Mouse (Mus musculus): ENCODE results near the gene Gm7137. TPM values are rescaled to one million over a fixed set of nuclear protein-coding genes. Genes with fewer than 3 reads are reported as not detected.
"Not testable (repeated sequence)": the region's sequence is repeated elsewhere in the genome, so short reads cannot be mapped to it uniquely, and the experiment has no call there.

The Gm7137 gene
- total RNA-seq, 2 experiments from 2014 or later, result not detected

DNA sequence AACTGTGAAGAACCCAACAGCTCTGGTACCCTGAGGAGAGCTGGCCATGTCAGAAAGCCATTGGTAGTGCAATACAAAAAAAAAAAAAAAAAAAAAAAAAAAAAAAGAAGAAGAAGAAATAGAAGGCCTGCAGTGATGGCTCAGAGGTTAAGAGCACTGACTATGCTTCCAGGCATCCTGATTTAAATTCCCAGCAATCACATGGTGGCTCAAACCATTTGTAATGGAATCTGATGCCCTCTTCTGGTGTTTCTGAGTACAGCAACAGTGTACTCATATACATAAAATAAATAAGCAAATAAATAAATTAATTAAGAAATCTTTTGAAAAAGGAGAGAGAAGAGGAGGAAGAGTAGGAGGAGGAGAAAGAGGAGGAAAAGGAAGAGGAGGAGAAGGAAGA lies 34.6 kb downstream of the Gm7137 start:
- DNase-seq, result no peak
- intact Hi-C loops (cut with DNase I), result no loop called here

DNA sequence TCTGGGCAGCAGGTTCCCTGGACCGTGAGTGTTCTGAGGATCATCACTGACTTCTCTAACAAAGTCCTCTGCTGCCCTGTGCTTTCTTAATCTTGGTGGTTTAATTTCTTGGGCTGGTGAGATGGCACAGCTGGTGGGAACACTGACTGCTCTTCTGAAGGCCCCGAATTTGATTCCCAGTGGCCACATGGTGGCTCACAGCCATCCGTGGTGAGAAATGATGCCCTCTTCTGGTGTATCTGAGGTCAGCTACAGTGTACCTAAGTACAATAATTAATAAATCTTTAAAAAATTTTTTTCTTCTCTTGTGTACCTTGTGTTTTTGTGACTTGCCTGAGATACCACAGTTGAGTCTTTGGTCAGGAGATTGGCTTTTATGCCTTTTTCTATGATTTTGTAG lies 35.7 kb downstream of the Gm7137 start:
- DNase-seq; intact Hi-C loops (cut with DNase I): not testable (repeated sequence)

DNA sequence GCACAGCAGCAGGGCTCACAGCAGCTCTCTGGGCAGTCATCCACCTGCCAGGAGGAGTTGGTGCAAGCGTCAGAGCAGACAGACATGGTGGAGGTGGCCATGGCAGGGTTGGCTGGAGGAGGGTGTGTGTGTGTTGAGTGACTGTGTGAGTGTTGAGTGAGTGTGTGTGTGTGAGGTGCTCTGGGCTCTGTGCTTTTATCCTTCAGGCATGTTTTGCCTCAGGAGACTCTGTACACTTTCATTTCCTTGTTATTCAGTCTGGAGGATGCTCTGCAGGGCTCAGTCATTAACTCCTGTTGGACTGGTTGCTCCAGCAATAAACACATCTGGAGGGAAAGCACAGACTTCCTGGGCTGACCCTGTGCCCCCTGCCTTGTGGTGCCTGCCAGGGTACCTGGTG lies 36.7 kb downstream of the Gm7137 start, which contains the start of gene Gm9736:
TSS of gene Gm9736 (minus strand) at position 101 of the 400 bp plus-strand sequence.
- DNase-seq; intact Hi-C loops (cut with DNase I): not testable (repeated sequence)

DNA sequence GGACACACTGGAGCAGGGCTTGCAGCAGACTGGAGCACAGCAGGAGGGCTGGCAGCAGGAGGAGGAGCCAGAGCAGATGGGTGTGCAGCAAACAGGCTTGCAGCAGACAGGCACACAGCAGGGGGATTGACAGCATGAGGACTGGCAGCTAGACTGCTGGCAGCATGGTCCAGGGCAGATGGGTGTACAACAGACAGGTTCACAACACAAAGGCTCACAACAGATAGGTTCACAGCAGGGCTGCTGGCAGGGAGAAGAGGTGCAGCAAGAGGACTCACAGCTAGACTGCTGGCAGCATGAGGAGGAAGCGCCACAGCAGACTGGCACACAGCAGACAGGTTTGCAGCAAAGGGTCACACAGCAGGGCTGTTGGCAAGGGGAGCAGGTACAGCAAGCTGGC lies 37.3 kb downstream of the Gm7137 start:
- intact Hi-C loops (cut with DNase I), result not testable (repeated sequence)

DNA sequence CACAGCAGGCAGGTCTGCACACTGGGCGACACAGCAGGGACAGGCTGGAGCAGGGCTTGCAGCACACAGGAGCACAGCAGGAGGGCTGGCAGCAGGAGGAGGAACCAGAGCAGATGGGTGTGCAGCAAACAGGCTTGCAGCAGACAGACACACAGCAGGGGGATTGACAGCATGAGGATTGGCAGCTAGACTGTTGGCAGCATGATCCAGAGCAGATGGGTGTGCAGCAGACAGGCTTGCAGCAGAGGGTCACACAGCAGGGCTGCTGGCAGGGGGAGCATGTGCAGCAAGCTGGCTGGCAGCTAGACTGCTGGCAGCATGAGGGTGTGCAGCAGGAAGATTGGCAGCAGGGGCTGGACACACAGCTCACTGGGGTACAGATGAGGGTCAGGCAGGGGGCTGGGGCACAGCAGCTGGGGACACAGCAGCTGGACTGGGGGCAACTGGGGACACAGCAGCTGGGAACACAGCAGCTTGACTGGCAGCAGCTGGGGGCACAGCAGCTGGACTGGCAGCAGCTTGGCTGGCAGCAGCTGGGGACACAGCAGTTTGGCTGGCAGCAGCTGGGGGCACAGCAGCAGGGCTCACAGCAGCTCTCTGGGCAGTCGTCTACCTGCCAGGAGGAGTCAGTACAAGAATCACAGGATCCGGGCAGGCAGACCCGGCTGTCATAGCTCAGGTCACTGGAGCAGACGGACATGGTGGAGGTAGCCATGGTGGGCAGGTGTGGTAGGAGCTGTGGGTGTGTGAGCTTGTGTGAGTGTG lies 45.9 kb downstream of the Gm7137 start, which contains the start of gene Gm18596:
TSS of gene Gm18596 (minus strand) at position 715 of the 765 bp plus-strand sequence.
- intact Hi-C loops (cut with DNase I), result not testable (repeated sequence)

More for the DNA sequence above, 37.3 kb downstream of the Gm7137 start:
- not testable (repeated sequence) for DNase-seq

DNA sequence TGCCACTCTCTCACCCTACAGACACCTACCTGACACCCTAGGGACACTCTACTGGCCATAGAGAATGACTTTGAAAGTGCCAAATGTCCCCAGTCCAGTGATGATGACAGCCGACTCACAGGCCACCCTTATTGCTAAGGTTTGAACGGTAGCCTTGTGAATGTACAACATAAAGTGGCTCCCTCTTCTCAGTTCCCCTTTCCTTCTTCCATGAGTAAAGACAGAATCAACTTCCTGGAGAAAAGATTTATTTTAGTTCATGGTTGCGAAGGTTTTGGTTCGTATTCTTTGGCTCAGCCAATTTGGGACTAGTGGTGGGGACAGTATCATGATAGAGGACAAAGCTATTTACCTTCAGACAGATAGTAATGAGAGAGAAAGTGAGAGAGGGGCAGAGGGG lies 49.1 kb downstream of the Gm7137 start:
- intact Hi-C loops (cut with DNase I), result no loop called here
- DNase-seq, result no peak

More for the DNA sequence above, 45.9 kb downstream of the Gm7137 start, which contains the start of gene Gm18596:
- not testable (repeated sequence) for DNase-seq

Other genes starting within 250 kb of the Gm7137 start
- 100 to 1,000 TPM; 128 to 132 TPM for gene Pttg1ip, start 206.5 kb downstream of the Gm7137 start, total RNA-seq (2021)
- gene Sumo3, start 182.1 kb downstream of the Gm7137 start, total RNA-seq (2021), result 10 to 100 TPM; 53.7 to 61.6 TPM
- gene Gm49325, start 182.0 kb downstream of the Gm7137 start, total RNA-seq (2021), result 10 to 100 TPM in 1 of 2 experiments, 1 to 10 TPM in 1; 7.6 to 12.7 TPM
- 10 to 100 TPM; 59.2 to 60.6 TPM for gene Ube2g2, start 165.9 kb downstream of the Gm7137 start, total RNA-seq (2021)
- gene Tspear, start 101.6 kb downstream of the Gm7137 start, total RNA-seq (2021), result under 1 TPM in 1 of 2 experiments, not detected in 1; 0.17 TPM
- not detected for gene Gm19402, start 97.4 kb downstream of the Gm7137 start, total RNA-seq (2021)
- not detected for gene Gm9508, start 91.0 kb downstream of the Gm7137 start, total RNA-seq (2021)
- not detected for gene Gm10272, start 81.6 kb downstream of the Gm7137 start, total RNA-seq (2021)
- gene Gm10024, start 76.7 kb downstream of the Gm7137 start, total RNA-seq (2021), result not detected
- gene Gm10142, start 72.4 kb downstream of the Gm7137 start, total RNA-seq (2021), result not detected
- gene Krtap12-1, start 67.6 kb downstream of the Gm7137 start, total RNA-seq (2021), result not detected
- not detected for gene Gm10100, start 61.7 kb downstream of the Gm7137 start, total RNA-seq (2021)
- gene Gm18596, start 45.6 kb downstream of the Gm7137 start, total RNA-seq (2021), result not detected
- gene Gm9736, start 36.8 kb downstream of the Gm7137 start, total RNA-seq (2021), result not detected
- gene Gm3233, start 28.5 kb downstream of the Gm7137 start, total RNA-seq (2021), result not detected
- not detected for gene Gm3238, start 16.9 kb downstream of the Gm7137 start, total RNA-seq (2021)
- gene Gm7138, start 11.3 kb downstream of the Gm7137 start, total RNA-seq (2021), result not detected
- not detected for gene Gm3250, start 5.7 kb downstream of the Gm7137 start, total RNA-seq (2021)
- not detected for gene Gm9639, start 6.9 kb upstream of the Gm7137 start, total RNA-seq (2021)
- not detected for gene Gm19668, start 10.9 kb upstream of the Gm7137 start, total RNA-seq (2021)
- not detected for gene Gm9507, start 23.6 kb upstream of the Gm7137 start, total RNA-seq (2021)
- not detected for gene Gm2696, start 26.5 kb upstream of the Gm7137 start, total RNA-seq (2021)
- gene Krtap10-4, start 38.9 kb upstream of the Gm7137 start, total RNA-seq (2021), result not detected
- not detected for gene Krtap10-10, start 47.7 kb upstream of the Gm7137 start, total RNA-seq (2021)
- gene Gm36176, start 58.6 kb upstream of the Gm7137 start, total RNA-seq (2021), result not detected
- not detected for gene Gm10318, start 64.7 kb upstream of the Gm7137 start, total RNA-seq (2021)
- not detected for gene Gm3285, start 73.8 kb upstream of the Gm7137 start, total RNA-seq (2021)
- under 1 TPM; 0.72 to 0.78 TPM for gene Lrrc3, start 114.3 kb upstream of the Gm7137 start, total RNA-seq (2021)
- 1 to 10 TPM in 1 of 2 experiments, under 1 TPM in 1; 0.34 to 1.5 TPM for gene Trpm2, start 182.4 kb upstream of the Gm7137 start, total RNA-seq (2021)
- 10 to 100 TPM in 1 of 2 experiments, 1 to 10 TPM in 1; 8.1 to 10.2 TPM for gene 1810043G02Rik, start 190.3 kb upstream of the Gm7137 start, total RNA-seq (2021)
- gene Pfkl, start 221.9 kb upstream of the Gm7137 start, total RNA-seq (2021), result 100 to 1,000 TPM; 104 to 107 TPM

Measured in heart, postnatal 14 days (tissue).